Mouse (Mus musculus) CH12.LX (cell line): ENCODE data around the gene Elovl7.

Experiments used
- POLR2A ChIP-seq: IDR thresholded peaks from 2 replicates; pipeline ENCODE4 v1.6.1; 2011; ENCODE audit warnings: low read depth, mild to moderate bottlenecking, improper control_type of control experiment, low read length
- SIN3A ChIP-seq: IDR thresholded peaks from 2 replicates; pipeline ENCODE4 v1.6.1; 2012; ENCODE audit warnings: low read length, improper control_type of control experiment, inconsistent platforms
- TCF12 ChIP-seq: IDR thresholded peaks from 2 replicates; pipeline ENCODE4 v1.6.1; 2014; ENCODE audit warnings: low read depth, mild to moderate bottlenecking, inconsistent platforms, low read length, improper control_type of control experiment
- USF2 ChIP-seq: conservative IDR thresholded peaks from 2 replicates; pipeline ENCODE4 v1.6.1; 2011; ENCODE audit warnings: low read depth, low read length, improper control_type of control experiment

GRCm38 (mm10) chr13:108290314-108290713, 76.1 kb downstream of the Elovl7 start:
- TF ChIP-seq POLR2A (no peak), SIN3A (no peak), USF2 (no peak), TCF12 (no peak)
